Mouse (Mus musculus) brain, embryonic 14.5 days (tissue): ENCODE measurements around the gene Orm2.
A peak's percentile ranks its signal among the peaks of the same experiment; 100 is the strongest.

Experiments
- CTCF ChIP-seq: fragments of 200-500 bp; IDR thresholded peaks from 2 replicates; pipeline ENCODE4 v1.5.1; 2012; ENCODE audit warnings: inconsistent platforms, mild to moderate bottlenecking, moderate library complexity, borderline replicate concordance; ENCODE audit not compliant: insufficient read depth, insufficient read length; ENCODE audit errors: extremely low read depth
- POLR2A ChIP-seq: fragments of 200-500 bp; IDR thresholded peaks from 2 replicates; pipeline ENCODE4 v1.6.1; 2012; ENCODE audit warnings: mild to moderate bottlenecking, inconsistent platforms, borderline replicate concordance; ENCODE audit not compliant: poor library complexity, insufficient read depth, insufficient read length, severe bottlenecking; ENCODE audit errors: extremely low read depth

DNA sequence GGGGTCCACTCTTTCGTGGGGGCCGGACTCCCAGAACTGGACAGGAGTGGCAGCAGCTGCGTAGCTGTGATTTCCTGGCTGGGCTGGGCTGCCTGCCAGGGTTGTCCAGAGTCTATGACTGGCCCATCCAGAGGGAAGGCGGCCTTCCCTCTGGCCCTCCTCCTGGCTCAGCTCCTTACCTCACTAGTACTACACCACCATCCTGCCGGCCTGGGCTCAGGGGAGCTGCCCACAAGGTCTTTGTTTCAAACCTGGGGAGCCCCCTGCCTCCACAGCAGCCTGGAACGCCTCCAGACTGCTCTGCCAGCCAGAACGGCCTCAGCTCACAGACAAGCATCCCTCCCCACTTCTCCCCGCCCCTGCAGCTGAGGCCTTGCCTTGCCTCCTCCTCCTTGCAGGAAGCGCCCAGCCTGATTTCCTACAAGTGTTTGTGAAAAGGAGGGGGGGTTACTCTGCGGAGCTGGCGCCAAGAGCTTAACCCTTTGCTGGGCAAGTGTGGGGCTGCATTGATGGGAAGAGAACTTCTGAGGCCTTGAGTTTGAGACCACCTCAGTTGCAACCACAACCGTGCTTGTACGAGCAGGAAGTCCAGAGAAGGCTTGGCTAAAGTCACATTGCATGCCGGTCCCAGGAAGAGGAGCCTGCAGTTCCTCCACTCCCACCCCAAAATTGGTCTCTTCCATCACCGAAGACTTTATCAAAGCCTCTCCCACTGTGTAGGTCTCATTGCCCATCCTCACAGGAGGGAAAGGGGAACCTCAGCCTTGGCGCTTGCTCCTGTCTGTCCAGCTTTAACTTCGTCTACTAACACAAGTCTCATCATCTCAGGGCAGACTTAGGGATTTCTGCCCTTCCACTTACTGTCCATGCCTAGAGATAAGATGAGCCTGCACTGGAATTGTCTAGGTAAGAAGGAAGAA is 41.1 kb downstream of the Orm2 start, which contains the start of gene Akna:
- TF ChIP-seq CTCF: no peak
- TF ChIP-seq POLR2A: peak; percentile 49; the same call in 1 of the 2 replicates
